Mouse (Mus musculus) stomach, postnatal 0 days (tissue): ENCODE data around the gene S100a16.

Source experiments
- CTCF ChIP-seq: IDR thresholded peaks from 2 replicates; pipeline ENCODE4 v1.5.1; 2016; ENCODE audit warnings: antibody characterized with exemption, low read depth, mild to moderate bottlenecking, moderate library complexity
- EP300 ChIP-seq: optimal IDR thresholded peaks from 2 replicates; pipeline ENCODE3; 2016; ENCODE audit warnings: antibody characterized with exemption

- no peak for TF ChIP-seq CTCF
- no peak for TF ChIP-seq EP300
Measured at GRCm38 (mm10) chr3:90550421-90550790, 13.4 kb downstream of the S100a16 start.
